Mouse (Mus musculus) forebrain, embryonic 12.5 days (tissue): ENCODE results near the gene Angpt4. TPM values are rescaled to one million over a fixed set of nuclear protein-coding genes. Genes with fewer than 3 reads are reported as not detected.
A peak's percentile ranks its signal among the peaks of the same experiment; 100 is the strongest.

Experiments
- ATAC-seq: fragments of 200-750 bp; cut with Nextera tagmentation; 2 replicates; pipeline ENCODE4 v1.8.0; 2017; ENCODE audit warnings: moderate TSS enrichment; ENCODE audit not compliant: low FRiP score
- H3K27ac ChIP-seq: fragments of 300-500 bp; sonication (generic); 2 replicates; pipeline ENCODE4 v1.5.1; 2016; ENCODE audit warnings: mild to moderate bottlenecking
- H3K27me3 ChIP-seq: fragments of 300-500 bp; sonication (generic); 2 replicates; pipeline ENCODE4 v1.6.1; 2016; ENCODE audit warnings: mild to moderate bottlenecking
- H3K36me3 ChIP-seq: fragments of 300-500 bp; sonication (generic); replicated peaks from 2 replicates; pipeline ENCODE4 v1.6.1; 2016; ENCODE audit warnings: mild to moderate bottlenecking
- H3K4me1 ChIP-seq: fragments of 300-500 bp; sonication (generic); 2 replicates; pipeline ENCODE4 v1.6.1; 2016
- H3K4me2 ChIP-seq: fragments of 300-500 bp; sonication (generic); 2 replicates; pipeline ENCODE4 v1.6.1; 2016; ENCODE audit warnings: mild to moderate bottlenecking, moderate library complexity
- H3K4me3 ChIP-seq: fragments of 300-500 bp; sonication (generic); replicated peaks from 2 replicates; pipeline ENCODE4 v1.5.1; 2016; ENCODE audit warnings: mild to moderate bottlenecking
- H3K9ac ChIP-seq: fragments of 300-500 bp; sonication (generic); 2 replicates; pipeline ENCODE4 v1.6.1; 2016; ENCODE audit warnings: mild to moderate bottlenecking
- H3K9me3 ChIP-seq: fragments of 300-500 bp; sonication (generic); 2 replicates; pipeline ENCODE4 v1.6.1; 2016
- WGBS: fragments of 180-500 bp; shearing (Covaris S2); methylation state at CpG from one replicate; pipeline ENCODE4 v1.1.7; 2016; 5-methylcytosine and 5-hydroxymethylcytosine counted together
- microRNA counts: library from miRNA; unstranded; fragments of <30 nt; microRNA quantifications from one replicate; lab custom pipeline; 2017
- microRNA-seq: library from miRNA; unstranded; fragments of <30 nt; microRNA quantifications from one replicate; pipeline ENCODE4, GENCODE M21; 2017
- polyA plus RNA-seq: library from polyadenylated mRNA; unstranded; fragments of >200 nt; fragmentation: Nextera tagmentation; extraction: Ambion mirVana; gene quantifications from 2 replicates; pipeline ENCODE4 v1.2.1, GENCODE M21; 2016

Angpt4 gene
- polyA plus RNA-seq, 1 experiment from 2014 or later: 0.10 TPM

GRCm38 (mm10) chr2:151994350-151995122, 83.5 kb downstream of the Angpt4 start:
- Histone ChIP-seq H3K27ac (no peak overlapping the region), H3K4me2 (peak overlapping the region; percentile 43), H3K4me3 (no peak overlapping the region), H3K36me3 (no peaks in the 10 kb centered on the region), H3K4me1 (peaks cover 17% of the 10 kb centered on the region), H3K27me3 (peaks cover 54% of the 10 kb centered on the region), H3K9ac (peak overlapping the region; percentile 33; the same call in 1 of the 2 replicates), H3K9me3 (no peaks in the 10 kb centered on the region)
- 0 out of 2 replicates have a peak, but pooled peaks have one; percentile 25 for ATAC-seq
- 5% methylated on average over 22 of the region's 22 CpGs for whole genome bisulfite sequencing

MicroRNAs within 50 kb of the gene (microRNA counts, 519-probe panel; counts per million panel counts)
- not detected for microRNA mmu-miR-1953 (lab: Ali Mortazavi, UCI)

Small RNA genes lying within 50 kb of the gene (microRNA-seq; reads per million reads assigned to microRNA genes)
- gene Mir1953: not detected

Other genes with a start within 250 kb of the Angpt4 start
- gene Rad21l, start 242.7 kb upstream of the Angpt4 start, polyA plus RNA-seq: 0.12 TPM in 1 of 2 replicates, not detected in the other
- gene Tmem74b, start 209.2 kb upstream of the Angpt4 start, polyA plus RNA-seq: 9.5 and 11.3 TPM in 2 replicates
- gene Psmf1, start 167.0 kb upstream of the Angpt4 start, polyA plus RNA-seq: 48.1 and 48.6 TPM in 2 replicates
- gene Rspo4, start 68.3 kb upstream of the Angpt4 start, polyA plus RNA-seq: 0.10 TPM in 1 of 2 replicates, not detected in the other
- 90.2 and 96.2 TPM in 2 replicates for gene Fam110a, start 69.0 kb downstream of the Angpt4 start, polyA plus RNA-seq
- 0.54 and 0.78 TPM in 2 replicates for gene Slc52a3, start 85.3 kb downstream of the Angpt4 start, polyA plus RNA-seq
- gene Scrt2, start 170.3 kb downstream of the Angpt4 start, polyA plus RNA-seq: 15.3 and 15.6 TPM in 2 replicates
- 12.0 and 12.9 TPM in 2 replicates for gene Srxn1, start 194.3 kb downstream of the Angpt4 start, polyA plus RNA-seq
- 3.0 and 3.2 TPM in 2 replicates for gene Tcf15, start 232.4 kb downstream of the Angpt4 start, polyA plus RNA-seq